Mouse (Mus musculus): ENCODE measurements around the gene Olfr823. TPM values are rescaled to one million over a fixed set of nuclear protein-coding genes. Genes with fewer than 3 reads are reported as not detected.

Olfr823 gene
- polyA plus RNA-seq (2015; fragmentation: Illumina TruSeq; extraction: RNeasy Lipid Tissue Mini Kit (QIAGEN cat#74804); ENCODE audit: low read depth, low replicate concordance), result not detected

GRCm38 (mm10) chr10:130115283-130115682 lies at the start of gene Olfr823:
Olfr823 (minus strand) TSS chr10:130115383.

GRCm38 (mm10) chr10:130129900-130130299 lies 14.7 kb upstream of the Olfr823 start, which contains the start of gene Olfr824:
Olfr824 (minus strand) TSS chr10:130130000.

DNA sequence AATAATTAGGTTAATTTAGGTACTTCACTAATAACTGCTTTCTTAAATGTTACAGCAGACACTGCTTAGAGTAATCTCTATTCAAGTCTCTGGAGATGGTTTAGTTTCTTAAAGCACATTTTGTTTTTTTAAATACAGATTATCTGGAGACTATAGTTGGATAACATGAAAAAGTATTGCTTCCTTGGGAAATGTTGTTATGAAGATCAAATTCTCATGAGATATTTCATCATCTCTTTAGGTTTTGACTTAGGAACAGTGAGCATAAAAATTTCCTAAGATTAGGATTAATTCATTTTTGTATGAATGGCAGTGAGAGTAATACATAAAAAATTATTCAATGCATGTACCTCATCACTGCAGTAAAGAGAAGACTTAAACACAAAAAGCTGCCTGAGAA lies 44.3 kb downstream of the Olfr823 start, which contains the start of gene Olfr822:
Gene Olfr822, plus strand, starts transcription at position 301 of the 400 bp plus-strand sequence.

Other genes with a start within 250 kb of the Olfr823 start
- gene Olfr814, start 235.5 kb downstream of the Olfr823 start, polyA plus RNA-seq (2015; fragmentation: Illumina TruSeq; extraction: RNeasy Lipid Tissue Mini Kit (QIAGEN cat#74804); ENCODE audit: low read depth, low replicate concordance), result not detected
- gene Olfr815, start 209.5 kb downstream of the Olfr823 start, polyA plus RNA-seq (2015; fragmentation: Illumina TruSeq; extraction: RNeasy Lipid Tissue Mini Kit (QIAGEN cat#74804); ENCODE audit: low read depth, low replicate concordance), result not detected
- gene Olfr816, start 199.8 kb downstream of the Olfr823 start, polyA plus RNA-seq (2015; fragmentation: Illumina TruSeq; extraction: RNeasy Lipid Tissue Mini Kit (QIAGEN cat#74804); ENCODE audit: low read depth, low replicate concordance), result not detected
- not detected for gene Olfr818, start 166.3 kb downstream of the Olfr823 start, polyA plus RNA-seq (2015; fragmentation: Illumina TruSeq; extraction: RNeasy Lipid Tissue Mini Kit (QIAGEN cat#74804); ENCODE audit: low read depth, low replicate concordance)
- not detected for gene Olfr819, start 148.1 kb downstream of the Olfr823 start, polyA plus RNA-seq (2015; fragmentation: Illumina TruSeq; extraction: RNeasy Lipid Tissue Mini Kit (QIAGEN cat#74804); ENCODE audit: low read depth, low replicate concordance)
- not detected for gene Olfr247, start 139.2 kb downstream of the Olfr823 start, polyA plus RNA-seq (2015; fragmentation: Illumina TruSeq; extraction: RNeasy Lipid Tissue Mini Kit (QIAGEN cat#74804); ENCODE audit: low read depth, low replicate concordance)
- gene Gm10310, start 130.3 kb downstream of the Olfr823 start, polyA plus RNA-seq (2015; fragmentation: Illumina TruSeq; extraction: RNeasy Lipid Tissue Mini Kit (QIAGEN cat#74804); ENCODE audit: low read depth, low replicate concordance), result not detected
- gene Olfr820, start 102.8 kb downstream of the Olfr823 start, polyA plus RNA-seq (2015; fragmentation: Illumina TruSeq; extraction: RNeasy Lipid Tissue Mini Kit (QIAGEN cat#74804); ENCODE audit: low read depth, low replicate concordance), result not detected
- not detected for gene Olfr821, start 85.0 kb downstream of the Olfr823 start, polyA plus RNA-seq (2015; fragmentation: Illumina TruSeq; extraction: RNeasy Lipid Tissue Mini Kit (QIAGEN cat#74804); ENCODE audit: low read depth, low replicate concordance)
- gene Olfr822, start 44.2 kb downstream of the Olfr823 start, polyA plus RNA-seq (2015; fragmentation: Illumina TruSeq; extraction: RNeasy Lipid Tissue Mini Kit (QIAGEN cat#74804); ENCODE audit: low read depth, low replicate concordance), result not detected
- gene Olfr824, start 14.6 kb upstream of the Olfr823 start, polyA plus RNA-seq (2015; fragmentation: Illumina TruSeq; extraction: RNeasy Lipid Tissue Mini Kit (QIAGEN cat#74804); ENCODE audit: low read depth, low replicate concordance), result not detected
- gene Olfr825, start 51.4 kb upstream of the Olfr823 start, polyA plus RNA-seq (2015; fragmentation: Illumina TruSeq; extraction: RNeasy Lipid Tissue Mini Kit (QIAGEN cat#74804); ENCODE audit: low read depth, low replicate concordance), result not detected
- gene Olfr826, start 68.8 kb upstream of the Olfr823 start, polyA plus RNA-seq (2015; fragmentation: Illumina TruSeq; extraction: RNeasy Lipid Tissue Mini Kit (QIAGEN cat#74804); ENCODE audit: low read depth, low replicate concordance), result not detected
- not detected for gene Olfr827, start 99.0 kb upstream of the Olfr823 start, polyA plus RNA-seq (2015; fragmentation: Illumina TruSeq; extraction: RNeasy Lipid Tissue Mini Kit (QIAGEN cat#74804); ENCODE audit: low read depth, low replicate concordance)
- gene Neurod4, start 164.9 kb upstream of the Olfr823 start, polyA plus RNA-seq (2015; fragmentation: Illumina TruSeq; extraction: RNeasy Lipid Tissue Mini Kit (QIAGEN cat#74804); ENCODE audit: low read depth, low replicate concordance), result 0.51 TPM
- not detected for gene Tespa1, start 207.5 kb upstream of the Olfr823 start, polyA plus RNA-seq (2015; fragmentation: Illumina TruSeq; extraction: RNeasy Lipid Tissue Mini Kit (QIAGEN cat#74804); ENCODE audit: low read depth, low replicate concordance)